ENCODE assay signal across 9 mouse cellular contexts in genomic region chr11:57654977-57655397, GRCm38 (mm10). TPM values are rescaled to one million over a fixed set of nuclear protein-coding genes. Genes with fewer than 3 reads are reported as not detected.
A peak's percentile ranks its signal among the peaks of the same experiment; 100 is the strongest.
DNase-seq lines count a peak whose midpoint lies in the region; ATAC-seq lines count a peak whose summit lies in the region.
"Had no signal": no experiment of that assay in that cellular context is flagged by ENCODE, and none has a peak within 500 bp of the region (broad histone marks: within the 10 kb centered on the region; RNA-seq: fewer than 3 reads in every experiment).

No protein-coding gene starts in this region.

- H3K4me1 ChIP-seq in embryonic facial prominence, embryonic 11.5 days (ENCODE audit: control insufficient read depth, insufficient read depth, low read length): peaks cover 3% of the 10 kb centered on the region; the same call in 1 of the 2 replicates
- H3K4me1 ChIP-seq in embryonic facial prominence, embryonic 10.5 days: peaks cover 80% of the 10 kb centered on the region
- H3K4me1 ChIP-seq in lung, embryonic 15.5 days: peaks cover 25% of the 10 kb centered on the region
- peaks cover 100% of the 10 kb centered on the region for H3K4me1 ChIP-seq in erythroblast, embryonic 14.5 days (ENCODE audit: control insufficient read depth)

- 35% methylated on average over 5 of the region's 5 CpGs for WGBS in embryonic facial prominence, embryonic 11.5 days
- WGBS in embryonic facial prominence, embryonic 10.5 days: 29% methylated on average over 5 of the region's 5 CpGs
- 37% methylated on average over 5 of the region's 5 CpGs for WGBS in lung, embryonic 15.5 days

- H3K4me2 ChIP-seq in embryonic facial prominence, embryonic 11.5 days (ENCODE audit: low read depth, low read length): no peak overlapping the region
- H3K4me2 ChIP-seq in lung, embryonic 15.5 days: no peak overlapping the region

- DNase-seq in embryonic facial prominence, embryonic 11.5 days (ENCODE audit: low spot score): no peak
- no peak for DNase-seq in embryonic facial prominence, embryonic 10.5 days (ENCODE audit: low spot score)
- DNase-seq in lung, postnatal 25 days (ENCODE audit: low spot score): no peak
- peak; percentile 48 for DNase-seq in retina, embryonic 14.5 days (ENCODE audit: low spot score)
- no peak for DNase-seq in urinary bladder, postnatal 10 days (ENCODE audit: low spot score)
- no peak for DNase-seq in left cerebral cortex, postnatal 14 days (ENCODE audit: low spot score in 2 of 2)

- no peaks in the 10 kb centered on the region for H3K27me3 ChIP-seq in embryonic facial prominence, embryonic 11.5 days (ENCODE audit: control insufficient read depth, insufficient read depth, low read length)
- H3K27me3 ChIP-seq in embryonic facial prominence, embryonic 10.5 days (replicated peaks; ENCODE audit: low read depth, poor library complexity, severe bottlenecking): no peaks in the 10 kb centered on the region; the same call in 1 of the 2 replicates
- H3K27me3 ChIP-seq in lung, embryonic 15.5 days: no peaks in the 10 kb centered on the region
- H3K27me3 ChIP-seq in erythroblast, embryonic 14.5 days (ENCODE audit: control insufficient read depth): no peaks in the 10 kb centered on the region

- peak; percentile 50 for ATAC-seq in embryonic facial prominence, embryonic 11.5 days (replicated peaks; ENCODE audit: insufficient number of reproducible peaks, low FRiP score, low TSS enrichment, low read depth)
- 0 out of 2 replicates have a peak, but pooled peaks have one; percentile 31 for ATAC-seq in lung, embryonic 15.5 days (ENCODE audit: borderline replicate concordance, extremely low read depth, low FRiP score, low TSS enrichment)

- H3K27ac ChIP-seq in embryonic facial prominence, embryonic 11.5 days (replicated peaks; ENCODE audit: low read depth, low read length): no peak overlapping the region
- H3K27ac ChIP-seq in embryonic facial prominence, embryonic 10.5 days (replicated peaks): no peak overlapping the region
- no peak overlapping the region for H3K27ac ChIP-seq in lung, embryonic 15.5 days
- H3K27ac ChIP-seq: heart, adult 2 months had no signal

- H3K36me3 ChIP-seq in embryonic facial prominence, embryonic 11.5 days (replicated peaks; ENCODE audit: control insufficient read depth, insufficient read depth, low read depth, low read length): no peaks in the 10 kb centered on the region
- no peaks in the 10 kb centered on the region; the same call in 1 of the 2 replicates for H3K36me3 ChIP-seq in embryonic facial prominence, embryonic 10.5 days (replicated peaks)
- no peaks in the 10 kb centered on the region for H3K36me3 ChIP-seq in lung, embryonic 15.5 days
- H3K36me3 ChIP-seq in erythroblast, embryonic 14.5 days (ENCODE audit: control insufficient read depth): peaks cover 81% of the 10 kb centered on the region

- H3K4me3 ChIP-seq in embryonic facial prominence, embryonic 11.5 days (ENCODE audit: low read depth, low read length): no peak overlapping the region
- no peak overlapping the region for H3K4me3 ChIP-seq in embryonic facial prominence, embryonic 10.5 days
- H3K4me3 ChIP-seq in lung, embryonic 15.5 days: no peak overlapping the region
- peak overlapping the region; percentile 49 for H3K4me3 ChIP-seq in erythroblast, embryonic 14.5 days (replicated peaks)
- H3K4me3 ChIP-seq: heart, adult 2 months had no signal

- intact Hi-C loops in left cerebral cortex, postnatal 14 days (cut with DNase I): no loop called here

- H3K9ac ChIP-seq in embryonic facial prominence, embryonic 11.5 days (replicated peaks; ENCODE audit: low read length): no peak overlapping the region
- no peak overlapping the region for H3K9ac ChIP-seq in lung, embryonic 15.5 days

- no peaks in the 10 kb centered on the region for H3K9me3 ChIP-seq in embryonic facial prominence, embryonic 11.5 days (replicated peaks; ENCODE audit: control insufficient read depth, low read length)
- H3K9me3 ChIP-seq in embryonic facial prominence, embryonic 10.5 days: no peaks in the 10 kb centered on the region
- no peaks in the 10 kb centered on the region for H3K9me3 ChIP-seq in lung, embryonic 15.5 days
- H3K9me3 ChIP-seq in erythroblast, embryonic 14.5 days (ENCODE audit: control insufficient read depth, low read length): 0 out of 2 replicates have a peak, but pooled peaks cover 3% of the 10 kb centered on the region

RNA-seq across cellular contexts. Expression of gene Galnt10, which starts 9.7 kb away (rescaled TPM):
- 12.0 and 12.4 TPM in 2 replicates for polyA plus RNA-seq in embryonic facial prominence, embryonic 11.5 days (2014; fragmentation: Nextera tagmentation; extraction: Ambion mirVana)
- polyA plus RNA-seq in embryonic facial prominence, embryonic 10.5 days (2016; fragmentation: Nextera tagmentation; extraction: Ambion mirVana): 18.8 and 20.1 TPM in 2 replicates
- polyA plus RNA-seq in lung, embryonic 15.5 days (2015; fragmentation: Nextera tagmentation; extraction: Ambion mirVana): 15.1 and 15.3 TPM in 2 replicates
- polyA plus RNA-seq in erythroblast, embryonic 14.5 days (2012): 7.3 and 7.8 TPM in 2 replicates
- 1 to 10 TPM; 7.6 to 8.8 TPM for total RNA-seq in left cerebral cortex, postnatal 14 days (2021)
